Mouse (Mus musculus) regulatory T cell (primary cell): ENCODE measurements around the gene Tut7.
"Not testable (repeated sequence)": the region's sequence is repeated elsewhere in the genome, so short reads cannot be mapped to it uniquely, and the experiment has no call there.

ENCODE experiments used
- in situ Hi-C: fragments of 300-600 bp; cut with MboI, MseI; formaldehyde crosslinking; loops from one replicate; pipeline ENCODE4 v1.15.1; 2025; ENCODE audit warnings: high pct_unique_total_duplicates

Tut7 gene

DNA sequence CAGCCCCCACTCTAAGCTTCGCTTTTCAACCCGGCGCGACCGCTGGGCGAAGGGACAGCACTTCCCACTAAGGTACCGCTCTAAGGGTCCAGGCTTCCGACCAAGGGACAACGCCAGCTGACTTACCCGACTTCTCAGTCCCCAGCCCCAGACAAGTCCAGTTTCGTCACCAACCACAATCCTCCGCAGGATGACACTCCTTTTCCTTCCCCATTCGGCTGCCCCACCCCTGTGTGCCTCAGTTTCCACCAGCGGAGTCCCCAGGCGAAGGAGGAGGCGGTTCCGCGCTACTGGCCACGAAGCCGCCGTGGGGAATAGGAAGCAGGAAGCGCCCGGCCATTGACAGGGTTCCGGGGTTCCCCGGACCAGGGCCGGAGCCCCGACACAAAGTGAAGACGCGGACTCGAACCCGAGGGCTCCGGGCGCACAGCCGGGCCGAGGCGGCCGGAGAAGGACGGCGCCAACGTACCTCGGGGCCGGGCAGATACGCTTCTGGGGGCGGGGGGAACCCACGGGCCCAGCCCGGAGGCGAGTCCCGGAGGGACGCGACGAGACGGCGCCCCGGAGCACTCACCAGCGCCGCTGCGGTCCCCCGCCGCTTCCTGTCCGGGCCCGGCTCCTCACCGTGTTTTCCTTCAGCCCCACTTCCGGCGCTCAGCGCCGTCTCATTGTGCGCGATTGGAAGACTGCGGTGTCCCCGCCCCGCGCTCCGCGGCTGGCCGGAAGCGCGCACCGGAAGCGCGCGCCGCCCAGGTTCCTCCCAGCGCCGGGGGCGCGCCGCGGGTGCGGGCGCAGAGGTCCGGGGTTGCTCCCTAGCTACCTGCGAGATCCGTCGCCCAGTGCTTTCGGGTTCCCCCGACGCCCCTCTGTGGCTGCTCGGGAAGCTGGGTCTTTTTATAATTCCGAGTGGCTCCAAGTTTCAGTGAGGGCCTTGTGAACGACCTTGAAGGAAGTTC, at the start of gene Tut7:
Tut7 (minus strand) TSS at position 641 of the 956 bp plus-strand sequence.
- in situ Hi-C loops, result no loop called here

DNA sequence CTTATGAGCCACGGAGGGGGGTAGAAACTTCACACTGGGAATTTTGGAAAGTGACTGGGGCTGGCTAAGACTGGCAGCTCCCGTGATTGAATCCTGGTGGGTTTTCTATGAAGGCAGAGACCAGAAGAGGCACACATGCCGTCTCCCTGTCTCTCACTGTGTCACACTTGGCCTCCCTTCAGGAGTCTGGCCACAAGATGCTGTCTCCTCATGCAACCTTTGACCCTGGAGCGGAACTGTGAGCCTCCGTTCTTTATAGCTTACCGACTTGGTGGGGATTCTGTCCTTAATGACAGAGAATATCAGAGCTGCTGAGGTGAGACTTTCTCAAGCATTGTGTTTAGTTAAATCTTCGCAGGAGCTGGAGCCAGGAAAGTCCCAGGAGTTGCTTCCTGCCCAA, 49.5 kb upstream of the Tut7 start:
- in situ Hi-C loops, result no loop called here

GRCm38 (mm10) chr13:59870004-59870403, 47.1 kb upstream of the Tut7 start:
- in situ Hi-C loops, result no loop called here

- in situ Hi-C loops, result loop anchor here (5.0 kb wide), 1 partner anchor 584 kb away; no protein-coding TSS in a partner anchor
Observed at GRCm38 (mm10) chr13:59868011-59868649, 45.2 kb upstream of the Tut7 start.

GRCm38 (mm10) chr13:59867103-59867502, 44.2 kb upstream of the Tut7 start:
- in situ Hi-C loops, result loop anchor here (5.0 kb wide), 1 partner anchor 585 kb away; no protein-coding TSS in a partner anchor

GRCm38 (mm10) chr13:59859515-59859914, 36.6 kb upstream of the Tut7 start:
- in situ Hi-C loops, result no loop called here

DNA sequence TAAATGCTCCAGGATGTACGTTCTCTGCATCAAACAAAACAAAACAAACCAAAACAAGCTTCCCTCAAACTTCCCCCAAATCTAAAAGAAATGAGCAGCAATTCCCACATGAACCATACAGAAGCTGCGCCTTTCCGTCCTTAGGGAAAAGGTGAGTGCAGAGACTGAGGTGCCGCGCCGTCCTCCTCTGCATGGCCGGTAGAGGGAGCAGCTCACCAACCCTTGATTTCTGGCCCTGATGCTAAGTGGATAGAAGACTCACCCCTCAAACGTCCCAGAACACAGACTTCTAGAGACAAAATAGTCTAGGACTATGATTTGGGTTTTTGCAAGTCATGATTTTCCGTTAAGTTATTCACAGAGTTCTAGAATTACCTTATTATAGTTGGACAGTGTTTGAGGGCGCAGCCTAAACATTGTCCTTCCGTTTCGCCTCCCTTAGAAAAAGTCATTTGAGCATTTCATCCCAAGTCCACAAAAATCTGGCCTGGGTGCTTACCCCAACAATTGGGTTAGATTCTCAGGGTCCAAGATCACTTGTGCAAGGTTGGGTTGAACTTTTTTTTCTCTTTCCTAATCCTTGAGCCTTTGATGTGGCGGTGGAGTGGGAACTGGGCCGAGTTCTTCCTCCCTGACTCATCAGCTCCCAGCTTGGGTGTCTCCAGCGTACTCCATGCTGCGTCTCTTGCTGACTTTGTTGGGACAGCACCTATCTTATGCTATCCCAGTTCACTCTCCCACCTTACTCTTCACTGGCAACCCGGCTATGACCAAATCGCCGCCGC, 33.5 kb upstream of the Tut7 start:
- in situ Hi-C loops, result no loop called here

GRCm38 (mm10) chr13:59853471-59853870, 30.5 kb upstream of the Tut7 start:
- in situ Hi-C loops, result no loop called here

GRCm38 (mm10) chr13:59850373-59850772, 27.4 kb upstream of the Tut7 start:
- in situ Hi-C loops, result no loop called here

DNA sequence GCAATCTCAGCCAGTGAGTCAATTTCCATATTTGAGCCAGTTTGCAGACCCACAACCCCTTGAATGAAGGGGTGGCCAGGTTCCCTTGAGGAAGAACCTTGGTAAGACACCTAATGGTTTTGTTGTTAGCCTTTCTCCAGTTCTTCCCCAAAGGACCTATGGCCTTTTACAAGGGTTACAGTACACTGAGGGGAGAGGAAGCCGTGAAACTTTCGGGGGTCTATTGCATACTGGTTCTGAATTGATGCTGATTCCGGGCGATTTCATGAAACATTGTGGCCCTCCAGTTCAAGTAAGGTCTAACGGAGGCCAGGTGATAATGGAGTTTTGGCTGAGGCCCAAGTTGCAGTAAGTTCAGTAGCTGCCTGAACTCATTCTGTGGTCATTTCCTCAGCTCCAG, 21.7 kb upstream of the Tut7 start:
- in situ Hi-C loops, result loop anchor here (5.0 kb wide), 1 partner anchor 628 kb away; no protein-coding TSS in a partner anchor

DNA sequence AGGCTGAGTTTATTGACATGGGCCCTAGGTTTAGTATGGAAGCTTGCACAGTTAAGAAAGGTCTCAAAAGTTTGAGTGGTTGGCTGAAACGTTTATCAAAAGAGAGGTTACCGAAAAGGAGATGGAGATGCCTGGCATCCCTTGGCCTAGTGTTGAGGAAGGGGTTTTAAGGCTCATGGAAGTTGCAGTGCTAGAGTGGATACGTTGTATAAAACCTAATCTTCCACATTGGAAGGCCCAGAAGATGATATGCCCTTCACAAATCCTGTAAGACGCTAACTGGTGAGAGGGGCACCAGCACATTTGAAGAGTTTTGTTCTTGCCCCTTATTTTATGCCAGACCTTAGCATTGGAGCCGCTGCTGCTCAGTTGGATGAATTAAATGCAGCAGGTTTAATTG, 21.0 kb upstream of the Tut7 start:
- in situ Hi-C loops, result no loop called here

- in situ Hi-C loops, result no loop called here
Observed at GRCm38 (mm10) chr13:59842226-59843210, 19.6 kb upstream of the Tut7 start.

DNA sequence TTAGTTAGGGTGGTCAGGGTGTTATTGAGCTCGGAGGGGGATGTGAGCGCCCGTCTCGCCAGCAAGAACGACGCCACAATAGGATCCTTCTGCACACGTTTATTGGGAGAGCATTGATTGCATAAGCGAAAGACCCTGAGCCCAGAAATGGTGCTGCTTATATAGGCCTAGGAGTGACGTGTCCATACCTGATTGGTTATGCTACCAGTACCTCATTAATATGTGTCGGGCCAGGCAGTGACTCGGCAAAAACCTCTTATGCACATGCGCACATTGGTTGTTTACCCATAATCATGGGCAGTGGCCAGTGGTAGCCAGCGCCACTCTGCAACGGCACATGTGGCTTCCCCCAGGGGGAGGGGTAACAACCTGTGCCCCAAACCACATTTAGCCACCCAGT, 18.8 kb upstream of the Tut7 start:
- in situ Hi-C loops, result not testable (repeated sequence)

GRCm38 (mm10) chr13:59840429-59841169, 17.7 kb upstream of the Tut7 start:
- in situ Hi-C loops, result no loop called here

GRCm38 (mm10) chr13:59839356-59839755, 16.4 kb upstream of the Tut7 start:
- in situ Hi-C loops, result loop anchor here (5.0 kb wide), 1 partner anchor 898 kb away; no protein-coding TSS in a partner anchor

- in situ Hi-C loops, result loop anchor here (5.0 kb wide), 1 partner anchor 899 kb away; no protein-coding TSS in a partner anchor
Observed at GRCm38 (mm10) chr13:59838464-59838863, 15.5 kb upstream of the Tut7 start.

- in situ Hi-C loops, result loop anchor here (5.0 kb wide), 1 partner anchor 900 kb away; no protein-coding TSS in a partner anchor
Observed at GRCm38 (mm10) chr13:59836811-59837210, 13.9 kb upstream of the Tut7 start.

DNA sequence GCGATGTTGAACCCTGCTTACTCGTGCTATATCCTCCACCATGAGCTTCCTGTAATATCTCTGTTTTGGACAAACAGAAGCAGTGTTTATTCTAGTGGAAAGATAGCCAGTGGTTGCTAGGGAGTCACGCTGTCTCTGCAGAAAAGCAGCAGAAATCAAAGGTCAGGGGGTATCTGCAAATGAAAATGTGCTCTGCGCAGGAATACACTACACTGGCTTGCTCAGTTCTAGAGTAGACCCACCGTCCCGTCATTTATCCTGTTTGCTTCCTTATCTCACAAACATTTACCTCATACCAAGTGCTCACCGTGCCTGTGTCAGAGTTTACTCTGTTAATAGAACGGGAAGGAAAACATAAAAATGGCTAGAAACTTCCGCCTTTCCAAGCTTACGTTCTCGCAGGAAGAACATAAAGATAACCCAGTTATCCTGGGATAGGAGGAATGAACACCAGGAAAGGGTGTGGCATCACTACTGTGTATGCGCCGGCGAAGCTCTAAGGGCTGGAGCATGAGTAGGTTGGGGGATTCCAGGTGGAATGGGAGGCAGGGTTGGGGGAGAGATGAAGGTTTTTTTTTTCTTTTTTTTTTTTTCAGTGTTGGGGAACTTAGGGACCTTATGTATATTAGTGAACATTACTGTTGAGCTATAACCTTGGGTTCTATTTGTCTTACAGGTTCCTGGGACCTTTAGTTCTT, 13.3 kb upstream of the Tut7 start:
- in situ Hi-C loops, result loop anchor here (5.0 kb wide), 1 partner anchor 901 kb away; no protein-coding TSS in a partner anchor
